Mouse (Mus musculus) brown adipose tissue, adult 24 weeks (tissue): ENCODE data around the gene Gm10382. TPM values are rescaled to one million over a fixed set of nuclear protein-coding genes. Genes with fewer than 3 reads are reported as not detected.

Experiments used
- H3K27ac ChIP-seq: fragments of 200-500 bp; replicated peaks from 2 replicates; pipeline ENCODE4 v1.5.1; 2012; ENCODE audit warnings: low read depth, mild to moderate bottlenecking, low read length
- H3K4me1 ChIP-seq: fragments of 200-500 bp; 2 replicates; pipeline ENCODE4 v1.6.1; 2012; ENCODE audit warnings: low read length, mixed read lengths; ENCODE audit not compliant: control insufficient read depth, insufficient read depth, insufficient read length
- H3K4me3 ChIP-seq: fragments of 200-500 bp; 2 replicates; pipeline ENCODE4 v1.5.1; 2012; ENCODE audit warnings: low read depth, mild to moderate bottlenecking, low read length, moderate library complexity; ENCODE audit not compliant: insufficient read depth
- polyA plus RNA-seq: library from polyadenylated mRNA; stranded (reverse); fragments of >200 nt; gene quantifications from 2 replicates; pipeline ENCODE4 v1.2.4, GENCODE M21; 2012; ENCODE audit not compliant: missing spikeins, insufficient read depth, insufficient read length

Gene Gm10382
- polyA plus RNA-seq, 1 experiment, result not detected

- H3K27ac ChIP-seq, result no peak overlapping the region
- H3K4me3 ChIP-seq, result no peak overlapping the region
These were observed 30.9 kb upstream of the Gm10382 start for GRCm38 (mm10) chr5:125358270-125358608.

GRCm38 (mm10) chr5:125360566-125360965 is 28.6 kb upstream of the Gm10382 start:
- Histone ChIP-seq H3K4me3 (peak overlapping the region; percentile 20; the same call in 1 of the 2 replicates), H3K27ac (no peak overlapping the region), H3K4me1 (peaks cover 18% of the 10 kb centered on the region; the same call in 1 of the 2 replicates)

More at GRCm38 (mm10) chr5:125358270-125358608, 30.9 kb upstream of the Gm10382 start:
- peaks cover 5% of the 10 kb centered on the region; the same call in 1 of the 2 replicates for H3K4me1 ChIP-seq

GRCm38 (mm10) chr5:125360981-125361510 is 28.1 kb upstream of the Gm10382 start:
- Histone ChIP-seq H3K27ac (no peak overlapping the region), H3K4me3 (peak overlapping the region; percentile 20; the same call in 1 of the 2 replicates), H3K4me1 (peaks cover 18% of the 10 kb centered on the region; the same call in 1 of the 2 replicates)

- H3K27ac ChIP-seq, result peak overlapping the region; percentile 6
- H3K4me1 ChIP-seq, result peaks cover 18% of the 10 kb centered on the region; the same call in 1 of the 2 replicates
- H3K4me3 ChIP-seq, result no peak overlapping the region
These were observed 25.2 kb upstream of the Gm10382 start for GRCm38 (mm10) chr5:125363894-125364293.

GRCm38 (mm10) chr5:125364851-125365429 is 24.2 kb upstream of the Gm10382 start:
- H3K4me1 ChIP-seq, result peaks cover 18% of the 10 kb centered on the region; the same call in 1 of the 2 replicates
- H3K27ac ChIP-seq, result no peak overlapping the region

DNA sequence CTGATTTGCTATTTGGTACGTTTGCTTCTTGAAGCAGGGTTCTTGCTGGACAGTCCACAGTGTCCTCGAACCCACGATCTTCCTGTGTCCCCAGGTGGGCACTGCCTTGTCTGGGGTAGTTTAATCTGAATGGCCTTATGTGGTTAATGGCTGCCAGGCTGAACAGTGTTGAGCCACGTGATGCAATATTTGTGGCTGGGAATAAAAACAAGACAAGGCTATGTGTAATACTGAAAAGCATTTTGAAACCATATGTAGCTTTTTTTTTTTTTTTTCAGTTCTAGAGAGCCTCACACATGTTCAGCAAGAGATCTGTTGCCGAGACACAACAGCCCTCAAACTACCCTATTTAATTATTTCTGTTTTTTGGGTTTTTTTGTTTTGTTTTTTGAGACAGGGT is 21.0 kb upstream of the Gm10382 start:
- no peak overlapping the region for H3K27ac ChIP-seq
- peaks cover 13% of the 10 kb centered on the region; the same call in 1 of the 2 replicates for H3K4me1 ChIP-seq
- no peak overlapping the region for H3K4me3 ChIP-seq

More at GRCm38 (mm10) chr5:125364851-125365429, 24.2 kb upstream of the Gm10382 start:
- H3K4me3 ChIP-seq, result no peak overlapping the region

GRCm38 (mm10) chr5:125368568-125368967 is 20.6 kb upstream of the Gm10382 start:
- Histone ChIP-seq H3K4me3 (no peak overlapping the region), H3K27ac (no peak overlapping the region), H3K4me1 (peaks cover 10% of the 10 kb centered on the region; the same call in 1 of the 2 replicates)

GRCm38 (mm10) chr5:125370950-125371693 is 18.0 kb upstream of the Gm10382 start:
- Histone ChIP-seq H3K27ac (no peak overlapping the region), H3K4me1 (no peaks in the 10 kb centered on the region), H3K4me3 (no peak overlapping the region)

DNA sequence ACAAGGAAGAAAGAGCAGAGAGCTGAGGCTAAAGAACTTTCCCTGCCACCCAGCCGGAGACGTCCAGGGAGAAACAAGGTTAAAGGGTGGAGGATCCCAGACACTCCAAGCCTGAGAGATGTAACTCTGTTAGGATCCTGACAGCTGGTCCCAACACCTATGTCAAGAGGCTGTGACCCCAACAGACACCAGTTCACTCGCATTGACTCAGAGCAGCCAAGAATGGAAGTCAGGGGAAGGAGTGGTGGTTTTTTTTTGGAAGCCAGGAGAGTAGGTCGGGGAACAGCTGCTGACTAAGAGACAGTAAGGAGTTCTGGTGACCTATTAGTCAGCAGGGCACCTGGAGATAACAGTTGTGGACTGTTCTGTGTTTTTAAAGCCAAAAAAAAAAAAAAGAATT is 17.1 kb upstream of the Gm10382 start:
- no peaks in the 10 kb centered on the region for H3K4me1 ChIP-seq
- H3K27ac ChIP-seq, result no peak overlapping the region
- no peak overlapping the region for H3K4me3 ChIP-seq

DNA sequence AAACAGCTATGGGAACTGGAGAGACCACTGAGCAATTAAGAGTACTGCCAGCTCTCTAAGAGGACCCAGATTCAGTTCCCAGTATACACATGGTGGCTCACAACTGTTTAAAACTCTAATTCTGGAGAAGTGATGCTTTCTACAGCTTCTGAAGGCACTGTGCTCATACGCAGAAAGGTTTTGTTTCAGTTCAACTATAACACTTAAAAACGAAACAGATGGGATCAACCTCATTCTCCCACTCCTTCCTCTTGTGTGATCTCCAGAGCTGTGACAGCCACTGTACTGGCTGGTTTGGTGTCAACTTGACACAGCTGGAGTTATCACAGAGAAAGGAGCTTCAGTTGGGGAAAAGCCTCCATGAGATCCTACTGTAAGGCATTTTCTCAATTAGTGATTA is 13.3 kb upstream of the Gm10382 start:
- no peak overlapping the region for H3K4me3 ChIP-seq
- H3K4me1 ChIP-seq, result no peaks in the 10 kb centered on the region
- no peak overlapping the region for H3K27ac ChIP-seq

DNA sequence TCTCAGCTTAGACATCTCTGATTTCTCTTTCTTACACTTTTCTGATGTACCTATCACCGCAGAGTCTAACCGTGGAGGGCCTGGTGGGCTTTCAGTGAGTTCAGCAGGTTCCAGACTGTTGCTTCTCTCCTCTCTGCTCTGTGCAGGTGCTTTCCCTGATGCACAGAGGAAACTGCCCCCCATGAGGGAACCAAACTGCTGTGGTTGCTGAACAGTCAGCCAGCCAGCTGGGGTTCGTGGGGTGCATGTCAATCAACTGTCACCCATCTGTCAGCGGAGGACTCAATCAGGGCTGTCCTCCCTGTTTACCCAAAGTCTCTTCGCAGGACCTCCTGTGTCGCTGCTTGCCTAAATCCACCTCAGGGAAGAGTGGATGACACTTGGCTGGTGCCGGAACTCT is 11.9 kb upstream of the Gm10382 start:
- Histone ChIP-seq H3K4me3 (no peak overlapping the region), H3K27ac (no peak overlapping the region), H3K4me1 (no peaks in the 10 kb centered on the region)

DNA sequence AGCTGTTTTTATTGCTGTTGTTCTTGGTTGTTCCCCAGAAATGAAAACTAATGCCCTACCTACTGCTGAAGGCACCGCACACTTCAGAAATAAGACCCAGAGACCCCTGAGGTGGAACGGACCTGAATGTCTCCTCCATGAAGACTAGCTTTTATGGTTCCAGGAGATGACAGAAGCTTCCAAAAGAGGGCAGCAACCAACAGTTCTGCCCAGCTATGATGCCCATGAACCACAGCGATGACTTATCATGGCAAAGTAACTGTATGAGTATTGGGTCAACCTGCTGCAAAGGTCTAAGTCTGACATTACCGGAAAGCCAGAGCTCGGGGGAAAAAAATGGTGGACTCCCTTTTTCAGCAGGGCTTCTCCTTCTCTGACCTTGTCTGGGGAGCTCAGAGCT is 10.2 kb upstream of the Gm10382 start:
- H3K4me3 ChIP-seq, result no peak overlapping the region
- H3K27ac ChIP-seq, result no peak overlapping the region
- no peaks in the 10 kb centered on the region for H3K4me1 ChIP-seq

DNA sequence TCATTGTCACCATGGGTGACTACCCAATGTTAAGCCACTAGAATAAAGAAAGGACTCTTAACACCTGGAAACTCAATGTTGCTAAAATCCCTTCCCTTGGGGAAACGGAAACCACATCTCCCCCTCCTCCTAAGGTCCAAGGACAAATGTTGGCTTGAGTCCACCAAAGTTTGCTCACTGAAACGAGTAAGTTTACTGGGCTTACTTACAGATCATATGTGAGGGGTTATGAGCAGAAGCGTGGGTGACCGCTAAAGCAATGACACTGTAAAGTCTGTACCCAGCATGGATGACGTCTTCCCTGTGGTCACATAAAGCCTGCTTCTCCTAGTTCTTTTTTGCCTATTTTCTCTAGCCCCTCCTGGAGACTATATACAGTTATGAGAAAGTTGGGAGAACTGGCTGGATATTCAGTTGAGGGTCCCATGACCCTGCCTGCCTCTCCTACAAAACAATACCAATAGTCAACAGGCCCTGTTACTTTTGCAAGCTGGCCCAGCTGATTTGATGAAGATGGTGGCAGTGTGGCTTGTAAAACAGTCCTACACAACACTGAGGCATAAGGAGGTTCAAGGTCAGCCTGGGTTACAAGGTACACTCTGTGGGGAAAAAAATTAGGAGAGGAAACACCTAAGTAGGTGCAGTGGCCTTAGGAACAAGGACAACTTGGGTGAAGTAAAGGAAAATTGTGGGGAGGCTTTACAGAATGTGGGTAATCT is 7.0 kb upstream of the Gm10382 start:
- Histone ChIP-seq H3K27ac (no peak overlapping the region), H3K4me3 (no peak overlapping the region), H3K4me1 (no peaks in the 10 kb centered on the region)

GRCm38 (mm10) chr5:125382673-125383558 is 6.2 kb upstream of the Gm10382 start:
- Histone ChIP-seq H3K4me3 (no peak overlapping the region), H3K27ac (no peak overlapping the region), H3K4me1 (no peaks in the 10 kb centered on the region)
